Mouse (Mus musculus) cortical plate, adult 2 months (tissue): ENCODE results near the gene Hivep3. TPM values are rescaled to one million over a fixed set of nuclear protein-coding genes. Genes with fewer than 3 reads are reported as not detected.
A peak's percentile ranks its signal among the peaks of the same experiment; 100 is the strongest.

Experiments used
- H3K27ac ChIP-seq: fragments of 200-500 bp; 2 replicates; pipeline ENCODE4 v1.5.1; 2012; ENCODE audit warnings: low read length, control low read depth, inconsistent platforms; ENCODE audit not compliant: insufficient read depth
- H3K4me1 ChIP-seq: fragments of 200-500 bp; 2 replicates; pipeline ENCODE4 v1.6.1; 2011; ENCODE audit warnings: low read length; ENCODE audit not compliant: control insufficient read depth, insufficient read depth
- H3K4me3 ChIP-seq: fragments of 200-500 bp; 2 replicates; pipeline ENCODE4 v1.5.1; 2011; ENCODE audit warnings: mild to moderate bottlenecking, low read length, control low read depth; ENCODE audit not compliant: insufficient read depth
- CTCF ChIP-seq: fragments of 200-500 bp; IDR thresholded peaks from 2 replicates; pipeline ENCODE4 v1.5.1; 2011; ENCODE audit warnings: mild to moderate bottlenecking, control low read depth, low read length; ENCODE audit not compliant: insufficient read depth; ENCODE audit errors: extremely low read depth
- POLR2A ChIP-seq: fragments of 200-500 bp; IDR thresholded peaks from 2 replicates; pipeline ENCODE4 v1.6.1; 2011; ENCODE audit warnings: mild to moderate bottlenecking, low read length, control low read depth; ENCODE audit not compliant: insufficient read depth; ENCODE audit errors: extremely low read depth
- polyA plus RNA-seq: library from polyadenylated mRNA; depleted of rRNA; stranded (reverse); fragments of >200 nt; gene quantifications from 2 replicates; pipeline ENCODE4 v1.2.3, GENCODE M21; 2012

The Hivep3 gene
- polyA plus RNA-seq, 1 experiment = 48.9 TPM

- Histone ChIP-seq H3K27ac (no peak overlapping the region), H3K4me1 (peaks cover 11% of the 10 kb centered on the region), H3K4me3 (no peak overlapping the region)
- TF ChIP-seq CTCF = no peak
- TF ChIP-seq POLR2A = no peak
Observed at GRCm38 (mm10) chr4:120007889-120008288, 274.3 kb downstream of the Hivep3 start.

- TF ChIP-seq POLR2A = no peak
- TF ChIP-seq CTCF = no peak
- Histone ChIP-seq H3K4me3 (no peak overlapping the region), H3K27ac (no peak overlapping the region), H3K4me1 (peaks cover 11% of the 10 kb centered on the region)
Observed at GRCm38 (mm10) chr4:120009151-120009550, 275.6 kb downstream of the Hivep3 start.

- TF ChIP-seq POLR2A (no peak), CTCF (no peak)
Observed at GRCm38 (mm10) chr4:120011788-120012187, 278.2 kb downstream of the Hivep3 start.

GRCm38 (mm10) chr4:120012891-120013290 lies 279.3 kb downstream of the Hivep3 start:
- Histone ChIP-seq H3K4me1 (peaks cover 5% of the 10 kb centered on the region; the same call in 1 of the 2 replicates), H3K27ac (no peak overlapping the region), H3K4me3 (no peak overlapping the region)
- TF ChIP-seq POLR2A (no peak), CTCF (no peak)

More at GRCm38 (mm10) chr4:120011788-120012187, 278.2 kb downstream of the Hivep3 start:
- H3K4me3 ChIP-seq = no peak overlapping the region
- no peak overlapping the region for H3K27ac ChIP-seq
- peaks cover 9% of the 10 kb centered on the region for H3K4me1 ChIP-seq

GRCm38 (mm10) chr4:120018426-120018825 lies 284.8 kb downstream of the Hivep3 start:
- TF ChIP-seq CTCF (no peak), POLR2A (no peak)
- Histone ChIP-seq H3K4me1 (peaks cover 6% of the 10 kb centered on the region), H3K4me3 (no peak overlapping the region), H3K27ac (no peak overlapping the region)

GRCm38 (mm10) chr4:120022392-120022791 lies 288.8 kb downstream of the Hivep3 start:
- peaks cover 13% of the 10 kb centered on the region for H3K4me1 ChIP-seq
- H3K27ac ChIP-seq = peak overlapping the region; percentile 55
- H3K4me3 ChIP-seq = no peak overlapping the region
- TF ChIP-seq POLR2A (no peak), CTCF (no peak)

GRCm38 (mm10) chr4:120023221-120023840 lies 289.7 kb downstream of the Hivep3 start:
- TF ChIP-seq CTCF (no peak), POLR2A (no peak)
- Histone ChIP-seq H3K27ac (peak overlapping the region; percentile 95), H3K4me1 (peaks cover 13% of the 10 kb centered on the region), H3K4me3 (no peak overlapping the region)

- Histone ChIP-seq H3K4me3 (no peak overlapping the region), H3K27ac (peak overlapping the region; percentile 95), H3K4me1 (peaks cover 13% of the 10 kb centered on the region)
- TF ChIP-seq CTCF = no peak
- TF ChIP-seq POLR2A = peak; percentile 30; the same call in 1 of the 2 replicates
Observed at GRCm38 (mm10) chr4:120024071-120024470, 290.5 kb downstream of the Hivep3 start.

GRCm38 (mm10) chr4:120027671-120028070 lies 294.1 kb downstream of the Hivep3 start:
- TF ChIP-seq POLR2A = no peak
- no peak for TF ChIP-seq CTCF
- peaks cover 13% of the 10 kb centered on the region for H3K4me1 ChIP-seq
- no peak overlapping the region for H3K4me3 ChIP-seq
- H3K27ac ChIP-seq = no peak overlapping the region

- H3K4me1 ChIP-seq = peaks cover 7% of the 10 kb centered on the region
- TF ChIP-seq POLR2A = no peak
- TF ChIP-seq CTCF = no peak
- H3K4me3 ChIP-seq = no peak overlapping the region
- H3K27ac ChIP-seq = no peak overlapping the region
Observed at GRCm38 (mm10) chr4:120029937-120030336, 296.4 kb downstream of the Hivep3 start.
